Mouse (Mus musculus) kidney, embryonic 16.5 days (tissue): ENCODE data around the gene Park7. TPM values are rescaled to one million over a fixed set of nuclear protein-coding genes. Genes with fewer than 3 reads are reported as not detected.

Experiments
- ATAC-seq: fragments of 200-750 bp; cut with Nextera tagmentation; 2 replicates; pipeline ENCODE4 v1.8.0; 2017; ENCODE audit warnings: moderate TSS enrichment; ENCODE audit not compliant: low FRiP score, low TSS enrichment
- H3K27ac ChIP-seq: fragments of 300-500 bp; sonication (generic); 2 replicates; pipeline ENCODE4 v1.5.1; 2014; ENCODE audit warnings: low read length
- H3K27me3 ChIP-seq: fragments of 300-500 bp; sonication (generic); 2 replicates; pipeline ENCODE4 v1.6.1; 2014; ENCODE audit warnings: low read length, control low read depth, mixed read lengths; ENCODE audit not compliant: insufficient read depth
- H3K36me3 ChIP-seq: fragments of 300-500 bp; sonication (generic); 2 replicates; pipeline ENCODE4 v1.6.1; 2014; ENCODE audit warnings: low read length, control low read depth, mixed read lengths; ENCODE audit not compliant: insufficient read depth
- H3K4me1 ChIP-seq: fragments of 300-500 bp; sonication (generic); 2 replicates; pipeline ENCODE4 v1.6.1; 2014; ENCODE audit warnings: low read length, control low read depth, mixed read lengths; ENCODE audit not compliant: insufficient read depth
- H3K4me2 ChIP-seq: fragments of 300-500 bp; sonication (generic); replicated peaks from 2 replicates; pipeline ENCODE4 v1.6.1; 2014; ENCODE audit warnings: low read depth, low read length
- H3K4me3 ChIP-seq: fragments of 300-500 bp; sonication (generic); 2 replicates; pipeline ENCODE4 v1.5.1; 2014; ENCODE audit warnings: mild to moderate bottlenecking, low read length
- H3K9ac ChIP-seq: fragments of 300-500 bp; sonication (generic); replicated peaks from 2 replicates; pipeline ENCODE4 v1.6.1; 2014; ENCODE audit warnings: low read length
- H3K9me3 ChIP-seq: fragments of 300-500 bp; sonication (generic); 2 replicates; pipeline ENCODE4 v1.6.1; 2016; ENCODE audit warnings: low read length, control low read depth
- WGBS: fragments of 180-500 bp; shearing (Covaris S2); extraction: QIAGEN DNeasy Blood & Tissue Kit; methylation state at CpG from one replicate; pipeline ENCODE4 v1.1.7; 2014; 5-methylcytosine and 5-hydroxymethylcytosine counted together
- polyA plus RNA-seq: library from polyadenylated mRNA; unstranded; fragments of >200 nt; fragmentation: Nextera tagmentation; extraction: Ambion mirVana; gene quantifications from 2 replicates; pipeline ENCODE4 v1.2.1, GENCODE M21; 2015

The Park7 gene
- polyA plus RNA-seq, 1 experiment from 2014 or later: 421 TPM

DNA sequence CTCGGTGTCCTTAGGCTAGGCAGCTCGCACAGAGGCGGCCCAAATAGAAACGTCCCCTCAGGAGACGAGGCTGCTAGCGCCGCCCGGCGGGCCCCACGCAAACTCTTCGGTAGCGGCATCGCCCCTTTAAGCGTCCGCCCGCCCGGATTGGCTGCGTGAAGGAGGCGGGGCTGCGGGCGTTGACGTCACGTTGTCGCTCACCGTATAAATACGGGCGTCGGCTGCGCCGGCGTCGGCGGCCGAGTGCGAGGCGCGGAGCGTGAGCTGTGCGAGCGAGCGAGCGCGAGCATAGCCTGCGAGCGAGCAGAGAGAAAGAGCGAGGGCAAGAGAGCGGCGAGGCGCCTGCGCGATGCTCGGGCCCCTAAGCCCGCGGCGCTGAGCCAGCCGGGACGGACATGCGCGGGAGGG lies 59.4 kb downstream of the Park7 start:
- H3K4me1 ChIP-seq: peaks cover 32% of the 10 kb centered on the region
- H3K9ac ChIP-seq: peak overlapping the region; percentile 95

DNA sequence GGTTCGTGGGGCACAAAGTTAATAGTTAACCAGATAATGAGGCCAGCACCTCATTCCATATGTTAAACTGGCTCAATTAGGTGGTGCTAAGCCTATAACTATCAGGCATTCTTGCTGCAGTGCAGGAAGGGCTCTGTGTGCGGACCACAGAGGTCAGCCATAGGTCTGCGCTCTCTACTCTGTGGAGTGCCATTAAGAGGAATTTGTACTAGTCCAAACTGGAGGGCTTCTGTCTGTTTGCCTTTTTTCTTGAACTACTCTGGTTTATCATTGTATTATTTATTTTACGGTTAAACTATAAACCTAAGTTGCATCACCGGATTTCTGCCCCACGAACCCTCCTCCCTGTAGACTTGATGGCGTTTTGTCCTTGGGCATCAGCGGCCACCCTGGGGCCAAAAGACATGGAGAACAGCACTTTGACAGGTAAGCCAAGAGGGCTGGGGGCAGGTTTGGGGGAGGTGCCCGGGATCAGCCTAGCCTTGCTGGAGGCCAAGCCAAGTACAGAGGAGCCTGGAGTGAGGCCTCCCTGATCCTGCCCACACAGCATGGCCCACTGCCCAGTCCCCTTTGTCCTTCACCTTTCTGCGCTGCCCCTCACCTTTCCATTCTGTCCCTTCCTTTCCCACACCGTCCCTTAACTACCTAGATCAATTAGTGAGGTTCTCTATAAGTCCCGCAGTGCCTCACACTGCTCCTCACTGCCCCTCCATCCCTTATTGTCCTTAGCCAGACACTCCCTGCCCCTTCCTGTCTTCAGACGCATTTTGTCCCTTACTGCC lies 60.4 kb downstream of the Park7 start, which contains the start of gene Errfi1:
TSS of gene Errfi1 (plus strand) at position 240 of the 782 bp plus-strand sequence.
- H3K27me3 ChIP-seq: no peaks in the 10 kb centered on the region
- 44% methylated on average over 13 of the region's 13 CpGs for WGBS
- H3K9ac ChIP-seq: peak within 1 kb of the TSS; percentile 95
- no peaks in the 10 kb centered on the region for H3K9me3 ChIP-seq
- peaks cover 32% of the 10 kb centered on the region for H3K4me1 ChIP-seq
- peak; percentile 85 for ATAC-seq
- H3K36me3 ChIP-seq: no peaks in the 10 kb centered on the region
- peak within 1 kb of the TSS; percentile 86 for H3K4me3 ChIP-seq
- peak within 1 kb of the TSS; percentile 68 for H3K4me2 ChIP-seq
- H3K27ac ChIP-seq: peak within 1 kb of the TSS; percentile 90

More for the DNA sequence above, 59.4 kb downstream of the Park7 start:
- Histone ChIP-seq H3K4me2 (peak overlapping the region; percentile 68), H3K4me3 (peak overlapping the region; percentile 86), H3K27me3 (no peaks in the 10 kb centered on the region), H3K36me3 (no peaks in the 10 kb centered on the region), H3K9me3 (no peaks in the 10 kb centered on the region), H3K27ac (peak overlapping the region; percentile 98)
- ATAC-seq: peak; percentile 95
- WGBS: under 1% methylated on average over 58 of the region's 59 CpGs

DNA sequence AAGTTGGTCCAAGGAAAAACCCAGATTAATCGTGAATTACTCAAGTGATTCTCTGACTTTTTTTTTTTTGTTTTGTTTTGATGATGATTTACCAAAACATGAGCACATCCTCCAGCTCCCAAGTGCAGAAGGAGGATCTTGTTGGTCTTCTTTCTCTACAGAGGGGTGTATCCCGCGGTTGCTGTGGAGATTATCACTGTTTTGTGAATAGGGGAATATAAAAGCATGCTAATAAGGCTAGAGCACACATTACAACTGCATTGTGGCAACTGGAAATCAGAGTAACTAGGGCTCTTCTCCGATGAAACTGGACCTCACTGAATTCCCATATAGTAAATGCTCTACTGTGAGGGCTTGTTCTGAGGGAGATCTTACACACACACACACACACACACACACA lies 61.8 kb downstream of the Park7 start:
- no peak overlapping the region for H3K4me2 ChIP-seq
- H3K27ac ChIP-seq: peak overlapping the region; percentile 90; the same call in 1 of the 2 replicates
- no peaks in the 10 kb centered on the region for H3K9me3 ChIP-seq
- H3K4me1 ChIP-seq: peaks cover 24% of the 10 kb centered on the region
- WGBS: 71% methylated on average over 4 of the region's 4 CpGs
- H3K27me3 ChIP-seq: no peaks in the 10 kb centered on the region
- no peak overlapping the region for H3K9ac ChIP-seq
- no peaks in the 10 kb centered on the region for H3K36me3 ChIP-seq
- no peak overlapping the region for H3K4me3 ChIP-seq
- ATAC-seq: no peak

DNA sequence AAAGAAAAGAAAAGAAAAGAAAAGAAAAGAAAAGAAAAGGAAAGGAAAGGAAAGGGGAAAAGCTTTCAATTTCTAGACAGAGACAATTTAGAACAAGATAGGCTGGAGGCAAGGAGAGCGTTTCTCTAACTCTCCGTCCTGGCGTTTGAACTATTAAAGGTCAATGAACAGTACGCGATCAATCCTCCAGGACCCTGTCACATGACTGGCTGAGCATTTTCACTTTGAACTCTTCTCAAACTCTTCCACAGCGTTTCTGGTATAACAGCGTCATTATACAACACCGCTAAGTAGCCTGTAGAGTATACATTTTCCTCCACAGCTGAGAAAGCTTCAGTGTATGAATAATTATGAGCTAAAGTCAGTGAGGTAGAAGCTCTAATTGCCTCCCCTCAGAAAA lies 62.2 kb downstream of the Park7 start:
- Histone ChIP-seq H3K9ac (no peak overlapping the region), H3K27me3 (no peaks in the 10 kb centered on the region), H3K4me1 (peaks cover 21% of the 10 kb centered on the region), H3K36me3 (no peaks in the 10 kb centered on the region), H3K27ac (0 out of 2 replicates have a peak overlapping the region, but pooled peaks have one; percentile 25), H3K4me2 (no peak overlapping the region), H3K9me3 (no peaks in the 10 kb centered on the region), H3K4me3 (no peak overlapping the region)
- no peak for ATAC-seq
- 52% methylated on average over 8 of the region's 8 CpGs for WGBS

DNA sequence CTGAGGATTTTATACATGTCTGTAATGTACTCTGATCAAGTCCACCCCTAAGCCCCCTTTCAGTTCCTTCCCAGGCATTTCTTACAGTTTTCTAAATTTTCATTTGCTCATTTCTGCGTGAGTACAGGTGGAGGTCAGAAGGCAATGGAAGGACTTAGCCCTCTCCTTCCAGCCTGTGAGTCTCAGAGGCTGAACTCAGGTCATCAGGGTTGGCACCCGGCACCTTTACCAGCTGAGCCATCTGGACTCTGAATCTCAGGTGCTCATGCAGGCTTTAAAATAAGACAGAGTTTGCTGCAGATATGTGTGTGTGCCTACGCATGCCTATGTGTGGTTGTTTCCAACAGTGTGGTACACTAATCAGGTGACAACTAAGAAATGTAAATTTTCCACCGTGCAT lies 63.3 kb downstream of the Park7 start:
- Histone ChIP-seq H3K4me2 (no peak overlapping the region), H3K36me3 (no peaks in the 10 kb centered on the region), H3K4me3 (no peak overlapping the region), H3K27me3 (no peaks in the 10 kb centered on the region), H3K9me3 (no peaks in the 10 kb centered on the region), H3K9ac (no peak overlapping the region), H3K4me1 (peaks cover 14% of the 10 kb centered on the region), H3K27ac (no peak overlapping the region)
- 87% methylated on average over 4 of the region's 4 CpGs for WGBS
- ATAC-seq: no peak

DNA sequence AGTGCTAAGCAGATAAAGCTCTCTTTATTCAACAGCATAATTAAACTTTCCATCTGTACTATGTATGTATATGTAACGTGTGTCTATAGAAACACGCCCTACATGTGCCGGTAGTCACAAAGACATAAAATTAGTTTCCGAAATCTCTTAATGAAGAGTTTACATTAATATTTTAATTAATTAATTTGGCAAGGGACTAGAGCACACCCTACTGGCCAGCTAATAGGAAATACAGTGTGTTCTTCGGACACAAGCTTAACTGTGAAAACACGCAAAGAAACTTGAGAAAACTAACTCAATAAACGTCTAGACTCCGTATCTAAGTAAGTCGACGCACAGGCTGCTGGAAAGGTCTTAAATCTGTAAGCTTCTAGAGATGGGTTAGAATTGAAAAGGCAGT lies 64.3 kb downstream of the Park7 start:
- Histone ChIP-seq H3K4me1 (peaks cover 14% of the 10 kb centered on the region), H3K4me3 (no peak overlapping the region)

More for the DNA sequence above, 64.3 kb downstream of the Park7 start:
- no peak overlapping the region for H3K9ac ChIP-seq
- H3K9me3 ChIP-seq: no peaks in the 10 kb centered on the region
- ATAC-seq: no peak
- no peak overlapping the region for H3K4me2 ChIP-seq
- no peak overlapping the region for H3K27ac ChIP-seq
- WGBS: 30% methylated on average over 10 of the region's 10 CpGs
- H3K36me3 ChIP-seq: no peaks in the 10 kb centered on the region
- no peaks in the 10 kb centered on the region for H3K27me3 ChIP-seq

Other genes starting within 250 kb of the Park7 start
- 32.8 and 33.4 TPM in 2 replicates for gene Errfi1, start 60.5 kb downstream of the Park7 start, polyA plus RNA-seq
- gene Tnfrsf9, start 125 bp upstream of the Park7 start, polyA plus RNA-seq: 0.26 and 0.40 TPM in 2 replicates
- not detected in 2 replicates for gene Uts2, start 82.7 kb upstream of the Park7 start, polyA plus RNA-seq
- 7.6 and 7.8 TPM in 2 replicates for gene Per3, start 130.2 kb upstream of the Park7 start, polyA plus RNA-seq
- gene Vamp3, start 143.5 kb upstream of the Park7 start, polyA plus RNA-seq: 127 TPM in 2 replicates
- not detected in 2 replicates for gene Gm13090, start 175.1 kb upstream of the Park7 start, polyA plus RNA-seq